Mouse (Mus musculus): ENCODE data around the gene 1110008L16Rik.
"Not testable (repeated sequence)": the region's sequence is repeated elsewhere in the genome, so short reads cannot be mapped to it uniquely, and the experiment has no call there.

1110008L16Rik gene

GRCm38 (mm10) chr12:55299336-55299735, at the start of gene 1110008L16Rik:
Gene 1110008L16Rik, plus strand, starts transcription at chr12:55299577.
- ATAC-seq (ENCODE audit: insufficient number of reproducible peaks, low FRiP score, low TSS enrichment), result no peak

GRCm38 (mm10) chr12:55261950-55262349, 37.4 kb upstream of the 1110008L16Rik start:
- ATAC-seq (ENCODE audit: insufficient number of reproducible peaks, low FRiP score, low TSS enrichment), result not testable (repeated sequence)

GRCm38 (mm10) chr12:55263385-55263784, 36.0 kb upstream of the 1110008L16Rik start:
- ATAC-seq (ENCODE audit: insufficient number of reproducible peaks, low FRiP score, low TSS enrichment), result not testable (repeated sequence)

- ATAC-seq (ENCODE audit: insufficient number of reproducible peaks, low FRiP score, low TSS enrichment), result no peak
These were observed 27.1 kb upstream of the 1110008L16Rik start for GRCm38 (mm10) chr12:55272243-55272642.

GRCm38 (mm10) chr12:55277583-55277982, 21.8 kb upstream of the 1110008L16Rik start:
- not testable (repeated sequence) for ATAC-seq (ENCODE audit: insufficient number of reproducible peaks, low FRiP score, low TSS enrichment)

GRCm38 (mm10) chr12:55298112-55298511, 1.3 kb upstream of the 1110008L16Rik start:
- ATAC-seq (ENCODE audit: insufficient number of reproducible peaks, low FRiP score, low TSS enrichment), result no peak

GRCm38 (mm10) chr12:55300820-55301351, 1.5 kb downstream of the 1110008L16Rik start:
- ATAC-seq (ENCODE audit: insufficient number of reproducible peaks, low FRiP score, low TSS enrichment), result no peak

GRCm38 (mm10) chr12:55301472-55302300, 2.3 kb downstream of the 1110008L16Rik start:
- ATAC-seq (ENCODE audit: insufficient number of reproducible peaks, low FRiP score, low TSS enrichment), result no peak

GRCm38 (mm10) chr12:55302485-55303441, 3.4 kb downstream of the 1110008L16Rik start, which contains the start of gene Ppp2r3c:
Gene Ppp2r3c, minus strand, starts transcription at chr12:55302998.
- peak; percentile 89 for ATAC-seq (ENCODE audit: insufficient number of reproducible peaks, low FRiP score, low TSS enrichment)

GRCm38 (mm10) chr12:55306371-55306770, 7.0 kb downstream of the 1110008L16Rik start:
- no peak for ATAC-seq (ENCODE audit: insufficient number of reproducible peaks, low FRiP score, low TSS enrichment)

- ATAC-seq (ENCODE audit: insufficient number of reproducible peaks, low FRiP score, low TSS enrichment), result no peak
These were observed 8.2 kb downstream of the 1110008L16Rik start for GRCm38 (mm10) chr12:55307566-55307965.

- ATAC-seq (ENCODE audit: insufficient number of reproducible peaks, low FRiP score, low TSS enrichment), result no peak
These were observed 9.4 kb downstream of the 1110008L16Rik start for GRCm38 (mm10) chr12:55308731-55309130.

GRCm38 (mm10) chr12:55309501-55309900, 10.1 kb downstream of the 1110008L16Rik start:
- no peak for ATAC-seq (ENCODE audit: insufficient number of reproducible peaks, low FRiP score, low TSS enrichment)

- no peak for ATAC-seq (ENCODE audit: insufficient number of reproducible peaks, low FRiP score, low TSS enrichment)
These were observed 12.5 kb downstream of the 1110008L16Rik start for GRCm38 (mm10) chr12:55311841-55312240.

GRCm38 (mm10) chr12:55313901-55314300, 14.5 kb downstream of the 1110008L16Rik start:
- ATAC-seq (ENCODE audit: insufficient number of reproducible peaks, low FRiP score, low TSS enrichment), result no peak

GRCm38 (mm10) chr12:55315192-55315591, 15.8 kb downstream of the 1110008L16Rik start:
- 0 out of 2 replicates have a peak, but pooled peaks have one; percentile 26 for ATAC-seq (ENCODE audit: insufficient number of reproducible peaks, low FRiP score, low TSS enrichment)

- no peak for ATAC-seq (ENCODE audit: insufficient number of reproducible peaks, low FRiP score, low TSS enrichment)
These were observed 22.4 kb downstream of the 1110008L16Rik start for GRCm38 (mm10) chr12:55321642-55322291.

- ATAC-seq (ENCODE audit: insufficient number of reproducible peaks, low FRiP score, low TSS enrichment), result no peak
These were observed 26.3 kb downstream of the 1110008L16Rik start for GRCm38 (mm10) chr12:55325702-55326101.

GRCm38 (mm10) chr12:55328784-55329183, 29.4 kb downstream of the 1110008L16Rik start:
- ATAC-seq (ENCODE audit: insufficient number of reproducible peaks, low FRiP score, low TSS enrichment), result no peak

GRCm38 (mm10) chr12:55329351-55329750, 30.0 kb downstream of the 1110008L16Rik start:
- ATAC-seq (ENCODE audit: insufficient number of reproducible peaks, low FRiP score, low TSS enrichment), result no peak
